Mouse (Mus musculus): ENCODE measurements around the gene Sgpl1. TPM values are rescaled to one million over a fixed set of nuclear protein-coding genes. Genes with fewer than 3 reads are reported as not detected.
"Not testable (repeated sequence)": the region's sequence is repeated elsewhere in the genome, so short reads cannot be mapped to it uniquely, and the experiment has no call there.

The Sgpl1 gene
- total RNA-seq, 2 experiments from 2014 or later: 21.5 to 26.4 TPM

DNA sequence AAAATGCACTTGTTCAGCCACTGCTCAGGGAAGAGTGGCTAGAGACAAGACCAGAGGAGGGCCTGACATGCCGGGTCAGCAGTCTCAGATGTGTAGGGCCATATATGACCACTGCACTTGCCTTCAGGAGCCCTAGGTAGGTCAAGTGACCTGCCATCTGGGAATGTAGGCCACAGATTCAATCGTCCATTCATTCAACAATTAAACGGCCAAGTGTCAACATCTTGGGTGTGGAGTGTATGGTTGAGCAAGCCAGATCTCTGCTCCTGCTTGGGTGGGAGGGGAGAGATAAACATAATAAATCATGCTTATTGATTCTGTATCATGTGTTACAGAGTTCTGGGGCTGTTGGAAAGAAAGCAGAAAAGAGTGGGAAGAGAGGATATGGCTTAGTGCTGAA, 11.1 kb upstream of the Sgpl1 start:
- intact Hi-C loops (cut with DNase I): no loop called here
- DNase-seq (ENCODE audit: low spot score in 2 of 2): no peak

DNA sequence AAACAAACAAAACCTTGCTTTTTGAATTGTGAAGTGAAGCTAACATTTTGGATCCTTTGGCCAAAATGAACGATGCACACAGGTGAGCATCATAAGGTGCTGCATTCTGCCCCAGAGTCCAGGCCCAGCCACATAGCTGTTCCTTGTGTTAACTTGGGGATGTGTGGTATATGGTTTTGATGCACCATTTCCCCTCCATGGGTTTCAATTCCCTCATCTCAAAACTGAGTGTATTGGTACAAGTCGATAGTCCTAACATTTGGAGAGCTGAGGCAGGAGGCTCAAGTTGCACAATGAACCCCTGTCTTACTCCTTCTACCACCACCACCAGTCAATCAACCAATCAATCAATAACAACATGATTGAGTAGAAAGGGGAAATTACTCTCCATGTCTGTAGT, 8.9 kb upstream of the Sgpl1 start:
- intact Hi-C loops (cut with DNase I): no loop called here
- no peak for DNase-seq (ENCODE audit: low spot score in 2 of 2)

DNA sequence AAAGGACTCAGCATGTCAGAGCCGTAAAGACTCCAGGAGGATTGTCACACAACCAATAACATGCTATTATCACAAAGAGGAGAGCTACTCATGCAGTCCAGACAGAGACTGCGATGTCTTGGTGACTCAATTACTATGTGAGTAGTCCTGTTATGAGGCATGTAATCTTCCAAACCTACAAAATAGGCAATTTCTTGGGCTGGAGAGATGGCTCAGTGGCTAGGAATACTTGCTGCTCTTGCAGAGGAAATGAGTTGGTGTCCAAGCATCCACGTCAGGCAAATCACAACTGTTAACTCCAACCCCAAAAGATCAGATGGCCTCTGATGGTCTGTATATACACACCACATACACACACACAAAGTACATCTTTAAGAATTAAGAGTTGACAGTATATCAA, 8.1 kb upstream of the Sgpl1 start:
- DNase-seq (ENCODE audit: low spot score in 2 of 2): no peak
- intact Hi-C loops (cut with DNase I): no loop called here

DNA sequence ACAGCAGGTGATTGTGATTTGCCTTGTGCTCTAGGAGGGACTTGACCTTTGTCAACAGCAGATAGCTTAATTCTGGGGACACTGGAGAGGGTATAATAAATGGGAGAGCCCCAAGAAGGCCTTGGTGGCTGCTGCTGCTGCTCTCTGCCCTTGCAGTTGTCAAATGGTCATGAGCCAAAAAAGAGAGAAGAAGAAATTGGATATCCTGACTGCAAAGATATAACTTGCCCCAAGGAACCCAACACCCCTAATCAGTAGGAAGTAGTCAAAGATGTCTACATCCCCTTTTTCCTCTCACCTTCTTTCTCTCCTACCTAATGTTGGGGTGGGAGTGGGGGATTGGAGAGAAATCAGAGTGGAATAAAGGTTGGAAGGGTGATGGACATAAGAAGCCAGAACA, 4.6 kb upstream of the Sgpl1 start:
- intact Hi-C loops (cut with DNase I): no loop called here

DNA sequence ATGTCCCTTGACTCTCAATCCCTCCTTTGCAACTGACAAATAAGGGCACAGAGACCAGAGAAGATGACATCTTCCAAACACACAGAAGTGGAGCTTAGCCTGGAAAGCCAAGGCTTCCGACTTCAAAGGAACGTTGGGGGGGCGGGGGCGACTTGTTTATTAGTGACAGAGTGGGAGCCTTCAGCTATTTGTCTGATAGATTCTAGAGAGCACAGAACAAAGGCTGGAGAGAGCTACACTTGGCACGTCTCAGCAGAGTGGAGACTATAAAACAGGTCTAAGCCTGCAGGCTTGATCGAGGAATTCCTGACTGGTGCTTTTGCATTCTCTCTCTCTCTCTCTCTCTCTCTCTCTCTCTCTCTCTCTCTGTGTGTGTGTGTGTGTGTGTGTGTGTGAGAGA, 3.1 kb upstream of the Sgpl1 start:
- DNase-seq (ENCODE audit: low spot score in 2 of 2): no peak

More for the DNA sequence above, 4.6 kb upstream of the Sgpl1 start:
- DNase-seq (ENCODE audit: low spot score in 2 of 2): no peak

DNA sequence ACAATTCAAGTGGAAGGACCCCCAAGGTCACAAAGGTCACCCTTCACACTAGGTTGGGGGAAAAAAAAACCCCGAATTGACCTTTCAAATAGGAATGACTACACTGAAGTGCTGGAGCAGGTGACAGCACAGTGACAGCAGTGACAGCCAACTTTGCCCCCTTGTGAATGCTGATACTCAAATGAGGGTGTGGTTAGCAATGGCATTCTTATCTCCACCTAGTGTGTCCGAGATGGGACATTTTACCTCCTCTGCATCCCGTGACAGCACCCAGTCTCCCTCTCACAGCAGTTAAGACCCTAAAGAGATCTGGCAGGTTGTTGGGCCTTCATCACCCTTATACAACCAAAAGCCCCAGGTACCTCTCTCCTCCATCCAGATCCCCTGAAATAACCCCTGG, 2.0 kb upstream of the Sgpl1 start:
- no peak for DNase-seq (ENCODE audit: low spot score in 2 of 2)
- intact Hi-C loops (cut with DNase I): no loop called here

More for the DNA sequence above, 3.1 kb upstream of the Sgpl1 start:
- intact Hi-C loops (cut with DNase I): no loop called here

DNA sequence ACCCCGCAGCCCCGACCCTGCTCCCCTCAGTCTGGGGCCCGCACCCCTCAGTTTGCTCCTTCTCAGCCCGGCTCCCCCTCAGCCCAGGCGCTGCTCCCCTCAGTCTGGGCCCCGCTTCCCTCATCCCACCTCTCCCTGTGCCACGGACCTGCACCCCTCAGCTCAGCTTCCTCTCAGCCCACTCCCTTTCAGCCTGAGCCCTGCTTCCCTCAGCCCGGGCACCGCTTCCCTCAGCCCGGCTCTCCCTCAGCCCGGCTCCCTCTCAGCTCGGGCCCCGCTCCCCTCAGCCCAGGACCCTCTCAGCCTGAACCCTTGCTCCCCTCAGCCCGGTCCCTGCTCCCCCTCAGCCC, 721 bp downstream of the Sgpl1 start:
- intact Hi-C loops (cut with DNase I): no loop called here

DNA sequence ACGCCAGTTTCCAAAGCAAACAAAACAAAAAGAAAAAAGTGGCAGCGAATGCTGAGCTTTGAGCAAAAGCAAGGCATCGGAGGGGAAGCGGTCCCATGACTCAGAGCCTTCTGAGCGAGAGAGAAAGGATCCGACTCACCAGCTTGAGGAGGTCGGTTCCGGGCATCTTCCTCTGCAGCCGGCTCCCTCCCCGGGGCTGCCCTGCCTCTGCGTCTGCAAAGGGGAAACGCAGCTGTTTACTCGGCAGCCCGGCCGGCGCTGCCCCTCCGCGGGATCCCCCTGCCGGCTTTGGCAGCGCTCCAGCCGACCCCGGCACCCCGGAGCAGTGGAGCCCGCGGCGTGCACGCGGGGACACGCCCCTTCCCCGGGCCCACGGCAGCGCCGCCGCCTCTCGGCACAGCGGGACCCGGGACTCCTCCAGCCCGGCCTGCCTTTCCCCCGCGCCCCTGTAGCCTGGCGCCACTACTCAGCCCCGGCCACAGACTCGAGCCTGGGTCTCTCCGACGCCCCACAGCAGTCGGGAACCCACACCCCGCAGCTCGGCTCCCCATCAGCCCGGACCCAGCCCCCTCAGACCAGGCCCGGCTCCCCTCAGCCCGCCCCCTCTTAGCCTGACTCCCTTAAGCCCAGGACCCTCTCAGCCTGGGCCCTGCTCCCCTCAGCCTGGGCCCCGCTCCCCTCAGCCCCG, 1.2 kb downstream of the Sgpl1 start:
- peak; percentile 38 to 44 for DNase-seq (ENCODE audit: low spot score in 2 of 2)
- intact Hi-C loops (cut with DNase I): no loop called here

More for the DNA sequence above, 721 bp downstream of the Sgpl1 start:
- DNase-seq (ENCODE audit: low spot score in 2 of 2): peak in 1 of 2 experiments; percentile 28

DNA sequence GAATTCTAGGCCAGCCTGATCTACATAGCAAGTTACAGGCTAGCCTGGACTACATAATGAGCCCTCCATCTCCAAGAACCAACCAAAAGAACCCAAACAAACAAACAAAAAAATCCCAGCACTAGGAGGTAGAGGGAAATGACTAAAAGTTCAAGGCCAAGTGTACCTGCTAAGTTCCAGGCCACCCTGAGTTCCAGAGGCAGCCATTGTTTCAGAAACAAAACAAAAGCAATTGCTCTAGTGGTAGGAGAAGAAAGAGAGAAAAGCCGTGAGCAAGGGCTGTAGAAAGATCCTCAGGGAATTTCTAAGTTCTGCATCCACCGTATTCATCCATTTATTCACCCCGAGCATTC, 1.8 kb downstream of the Sgpl1 start:
- intact Hi-C loops (cut with DNase I): no loop called here
- DNase-seq (ENCODE audit: low spot score in 2 of 2): no peak

DNA sequence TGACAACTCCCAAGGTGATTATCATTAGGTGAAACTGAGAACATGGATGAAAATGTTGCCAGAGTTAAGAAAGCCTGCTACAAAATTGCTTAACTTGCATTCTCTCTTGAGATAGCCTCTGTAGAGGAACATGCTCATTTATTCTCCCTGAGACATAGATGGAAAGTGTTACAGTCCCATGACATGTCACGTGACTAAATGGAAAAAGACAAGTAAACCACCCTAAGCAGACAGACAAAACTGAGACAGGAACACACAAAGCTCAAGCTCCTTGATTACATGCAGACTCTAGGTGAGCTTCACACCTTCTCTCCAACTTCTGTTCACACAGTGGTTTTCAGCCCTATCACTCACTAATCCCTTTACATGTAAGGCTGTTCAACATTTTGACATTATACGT, 4.2 kb downstream of the Sgpl1 start:
- DNase-seq (ENCODE audit: low spot score in 2 of 2): no peak
- intact Hi-C loops (cut with DNase I): no loop called here

DNA sequence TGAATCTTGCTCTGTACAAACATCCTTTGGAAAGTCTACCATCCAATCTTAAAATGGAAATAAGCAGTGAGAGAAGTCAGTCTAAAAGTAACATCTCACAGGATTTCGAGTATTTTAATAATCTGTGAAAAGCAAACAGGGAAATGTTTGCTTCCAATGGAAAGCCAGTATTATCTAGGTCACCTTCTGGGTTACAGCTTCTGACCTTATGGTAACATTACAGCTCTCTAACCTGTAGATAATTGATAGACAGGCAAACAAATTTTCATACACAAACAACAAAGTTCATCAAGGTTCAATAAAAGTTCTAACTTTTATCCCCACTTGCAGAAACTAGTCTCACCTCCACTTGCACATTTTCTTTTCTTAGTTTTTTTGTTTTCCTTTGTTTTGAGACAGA, 9.9 kb downstream of the Sgpl1 start:
- no peak for DNase-seq (ENCODE audit: low spot score in 2 of 2)
- intact Hi-C loops (cut with DNase I): no loop called here

DNA sequence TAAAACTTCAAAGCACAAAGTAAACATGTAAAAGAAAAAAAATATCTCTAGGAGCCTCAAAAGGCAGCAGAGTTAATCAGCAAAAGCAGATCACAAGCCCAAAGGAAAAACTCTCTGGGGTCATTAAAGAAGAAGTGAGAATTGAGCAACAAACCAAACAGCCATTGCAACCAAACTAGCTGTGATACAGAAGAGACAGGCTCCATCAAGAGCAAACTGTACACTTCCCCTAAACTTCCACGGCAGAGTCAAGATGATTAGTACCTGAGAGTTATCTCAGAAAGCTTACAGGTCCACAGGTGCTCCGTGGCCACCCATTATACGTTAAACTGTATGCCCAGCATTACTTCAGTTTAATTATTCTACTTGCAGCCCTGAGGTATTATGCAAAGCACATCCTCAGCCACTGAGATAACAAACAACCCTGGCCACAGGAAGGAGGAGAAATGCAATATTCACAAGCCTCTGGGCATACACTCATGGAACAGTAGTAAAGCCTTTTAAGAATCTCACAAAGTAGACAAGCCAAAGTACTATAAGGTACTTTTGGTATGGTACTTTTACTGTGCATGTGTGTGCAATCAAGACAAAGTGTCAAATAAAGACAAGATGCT, 12.2 kb downstream of the Sgpl1 start:
- intact Hi-C loops (cut with DNase I): no loop called here
- no peak for DNase-seq (ENCODE audit: low spot score in 2 of 2)

DNA sequence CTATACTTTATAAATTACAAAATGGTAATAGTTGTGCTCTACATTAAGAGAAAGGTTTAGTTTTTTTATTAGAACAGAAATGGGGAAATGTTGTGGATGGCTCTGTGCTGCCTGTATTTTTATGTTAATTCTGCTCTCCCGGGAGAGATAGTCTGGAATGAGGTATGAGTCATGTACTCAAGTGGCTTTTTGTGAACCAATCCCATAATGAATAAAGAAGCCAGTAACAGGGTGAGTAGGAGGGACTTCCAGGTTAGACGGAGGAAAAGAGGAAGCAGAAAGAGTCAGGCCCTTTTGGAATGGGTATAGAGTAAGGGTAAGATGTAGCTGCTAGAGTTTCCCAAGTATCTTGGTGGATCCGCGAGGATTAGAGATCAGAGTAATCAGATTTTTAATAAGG, 13.5 kb downstream of the Sgpl1 start:
- DNase-seq (ENCODE audit: low spot score in 2 of 2): no peak
- intact Hi-C loops (cut with DNase I): no loop called here

DNA sequence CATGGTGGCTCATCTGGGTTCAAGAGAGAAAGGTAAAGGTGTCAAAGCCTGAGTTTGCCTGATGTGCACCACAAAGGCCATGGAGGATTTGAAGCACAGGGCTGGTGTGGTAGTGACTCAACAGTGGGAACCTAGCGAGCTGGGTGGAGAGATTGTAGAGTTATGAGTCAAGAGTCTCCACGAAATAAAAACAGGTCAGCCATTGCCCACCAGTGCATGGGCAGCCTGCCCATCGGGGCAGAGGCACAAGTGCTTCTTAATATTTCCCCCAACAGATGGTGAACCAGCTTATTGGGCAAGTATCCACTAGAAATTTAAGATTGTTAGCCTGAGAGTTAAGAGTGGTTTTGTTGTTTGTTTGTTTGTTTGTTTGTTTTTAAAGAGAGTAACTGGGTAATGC, 16.5 kb downstream of the Sgpl1 start:
- intact Hi-C loops (cut with DNase I): no loop called here
- DNase-seq (ENCODE audit: low spot score in 2 of 2): no peak

DNA sequence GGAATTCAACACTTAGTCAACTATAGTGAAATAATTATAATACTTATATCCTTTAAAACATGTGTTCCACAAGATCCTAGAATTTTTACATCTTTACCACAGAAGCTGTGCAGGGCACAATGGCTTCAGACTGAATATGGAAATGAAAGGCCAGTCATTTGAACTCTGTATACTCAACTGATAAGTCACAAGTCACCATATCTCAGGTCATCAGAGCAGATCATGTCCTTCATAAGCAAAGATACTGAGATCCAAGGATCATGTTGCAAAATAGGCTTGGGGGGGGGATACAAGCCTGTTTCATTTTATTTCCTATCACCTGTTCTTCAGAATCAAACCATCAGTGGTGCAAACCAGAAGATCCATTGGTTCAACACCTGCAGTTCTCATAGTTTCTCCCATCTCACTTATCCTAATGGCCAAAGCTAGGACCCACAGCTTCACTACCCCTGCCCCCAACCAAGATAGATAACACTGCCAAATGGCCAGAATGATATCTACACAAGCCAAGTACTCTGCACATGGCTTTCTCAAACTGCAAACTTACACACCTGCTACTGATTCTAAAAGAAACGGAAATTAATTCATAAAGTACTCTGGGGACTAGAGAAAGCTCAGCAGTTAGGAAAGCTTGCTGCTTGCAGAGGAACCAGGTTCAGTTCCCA, 18.7 kb downstream of the Sgpl1 start:
- DNase-seq (ENCODE audit: low spot score in 2 of 2): no peak
- intact Hi-C loops (cut with DNase I): no loop called here

DNA sequence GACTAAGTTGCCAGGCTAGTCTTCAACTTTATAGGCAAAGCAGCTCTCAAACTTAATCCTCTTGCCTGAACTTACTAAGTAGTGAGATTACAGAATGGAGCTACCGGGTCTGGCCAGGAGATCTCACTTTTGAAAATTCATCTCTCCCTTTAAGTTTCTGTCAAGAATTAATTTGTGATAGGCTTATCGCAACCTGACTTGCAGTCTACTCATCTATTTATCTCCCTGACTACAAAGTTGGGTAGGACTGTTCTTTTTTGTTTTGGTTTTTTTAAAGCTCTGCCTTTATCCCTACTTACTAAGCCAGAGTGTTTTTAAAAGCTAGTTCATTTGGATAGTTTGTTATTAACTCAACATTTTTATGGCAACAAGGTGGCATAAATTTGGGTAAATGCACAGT, 23.0 kb downstream of the Sgpl1 start:
- DNase-seq (ENCODE audit: low spot score in 2 of 2): no peak
- intact Hi-C loops (cut with DNase I): no loop called here

DNA sequence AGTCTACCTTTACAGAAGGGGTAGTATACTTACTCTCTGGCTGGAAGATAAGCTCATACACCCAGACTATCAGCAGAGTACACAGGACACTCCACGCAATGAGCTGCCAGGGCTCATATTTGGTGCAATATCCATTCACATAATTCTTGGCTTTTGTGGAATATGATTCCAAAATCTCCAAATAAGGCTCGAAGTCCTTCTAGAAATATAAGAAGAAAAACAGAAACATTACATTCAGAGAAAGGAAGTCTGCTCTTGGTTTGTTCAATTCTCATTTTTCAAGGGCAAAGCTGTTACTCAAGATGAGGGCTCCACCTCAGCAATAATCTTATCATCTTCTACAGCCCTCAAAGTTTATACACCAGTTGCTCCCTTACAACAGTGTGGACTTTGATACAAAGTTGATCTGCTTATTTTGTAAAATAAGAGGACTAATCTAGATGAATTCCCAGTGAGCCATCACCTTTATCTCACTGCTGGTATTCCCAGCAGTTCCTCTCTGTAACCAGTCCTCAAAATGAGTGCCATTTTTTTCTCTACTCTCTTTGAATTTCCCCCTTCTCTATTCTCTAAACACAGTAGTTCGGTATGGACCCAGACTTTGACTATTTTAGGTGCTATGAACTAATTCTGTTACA, 24.1 kb downstream of the Sgpl1 start:
- intact Hi-C loops (cut with DNase I): no loop called here
- no peak for DNase-seq (ENCODE audit: low spot score in 2 of 2)

DNA sequence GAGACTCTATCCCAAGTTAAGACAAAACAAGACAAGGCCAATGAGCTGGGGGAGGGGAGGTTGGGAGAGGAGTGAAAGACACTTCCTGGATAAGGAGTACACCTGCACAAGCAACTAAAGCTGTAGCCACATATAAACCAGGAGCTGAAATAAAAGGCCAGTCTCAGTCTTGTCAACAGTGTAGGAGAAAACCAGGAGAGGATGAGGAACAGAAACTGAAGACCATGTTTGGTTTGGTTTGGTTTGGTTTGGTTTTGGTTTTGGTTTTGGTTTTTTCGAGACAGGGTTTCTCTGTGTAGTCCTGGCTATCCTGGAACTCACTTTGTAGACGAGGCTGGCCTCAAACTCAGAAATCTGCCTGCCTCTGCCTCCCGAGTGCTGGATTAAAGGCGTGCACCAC, 25.8 kb downstream of the Sgpl1 start:
- DNase-seq (ENCODE audit: low spot score in 2 of 2); intact Hi-C loops (cut with DNase I): not testable (repeated sequence)

DNA sequence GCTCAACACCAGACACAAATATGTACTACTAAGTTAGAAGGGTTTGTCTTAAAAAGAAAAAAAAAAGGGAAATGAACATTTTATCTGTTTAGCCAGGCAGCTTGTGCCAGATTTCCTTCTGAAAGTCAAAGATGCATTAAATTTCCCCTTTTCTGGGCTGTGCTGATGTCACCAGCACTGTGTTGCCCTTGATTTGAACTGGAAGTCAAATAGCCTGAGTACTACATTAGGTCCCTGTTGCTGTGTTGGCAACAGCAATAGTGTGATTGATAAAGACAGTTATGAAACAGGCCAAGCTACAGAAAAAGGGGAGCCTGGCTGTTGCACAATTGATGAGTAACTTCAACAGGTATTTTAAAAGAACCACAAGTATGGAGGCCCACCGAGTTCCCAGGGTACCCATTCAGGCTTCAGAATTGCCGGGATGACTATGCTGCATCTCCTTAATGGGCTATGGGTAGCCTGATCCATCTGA, 33.2 kb downstream of the Sgpl1 start:
- DNase-seq (ENCODE audit: low spot score in 2 of 2): no peak
- intact Hi-C loops (cut with DNase I): no loop called here

DNA sequence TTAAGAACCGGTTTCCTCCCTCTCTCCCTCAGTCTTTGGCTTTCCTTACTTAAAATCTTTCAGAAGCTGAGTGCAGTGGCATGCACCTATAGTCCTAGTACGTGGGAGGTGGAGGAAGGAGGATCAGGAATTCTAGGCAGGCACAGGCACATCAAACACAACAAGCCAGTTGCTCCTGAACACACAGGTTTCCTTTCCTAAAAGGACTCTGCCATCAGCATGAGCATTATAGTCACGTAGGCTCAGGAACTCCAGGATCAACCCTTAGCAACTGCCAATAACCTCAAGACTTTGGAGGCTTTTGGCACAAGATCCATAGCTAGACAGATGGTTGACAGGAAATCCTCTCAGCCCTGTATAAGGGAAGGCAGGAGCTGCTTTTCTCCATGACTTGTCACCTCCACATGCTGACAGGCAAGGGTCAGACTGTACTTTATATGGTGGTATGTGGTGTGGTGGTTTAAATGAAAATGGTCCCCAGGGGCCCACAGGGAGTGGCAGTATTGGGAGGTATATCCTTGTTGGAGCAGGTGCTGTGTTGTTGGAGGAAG, 43.9 kb downstream of the Sgpl1 start:
- no peak for DNase-seq (ENCODE audit: low spot score in 2 of 2)
- intact Hi-C loops (cut with DNase I): no loop called here

DNA sequence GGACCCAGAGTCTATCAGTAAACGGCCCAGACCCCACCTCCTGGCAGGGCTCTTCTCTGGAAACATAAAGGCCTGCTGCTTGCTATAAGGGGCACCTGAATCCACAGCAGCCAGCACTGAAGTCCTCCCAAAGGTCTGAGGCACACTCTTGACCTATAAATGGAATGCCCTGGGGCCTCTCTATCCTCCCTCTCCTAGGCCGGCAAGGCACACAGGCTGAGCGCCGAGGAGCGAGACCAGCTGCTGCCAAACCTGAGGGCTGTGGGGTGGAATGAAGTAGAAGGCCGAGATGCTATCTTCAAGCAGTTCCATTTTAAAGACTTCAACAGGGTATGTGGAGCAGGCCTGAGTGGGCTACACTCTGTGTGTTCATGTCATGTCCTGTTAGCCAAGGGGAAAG, 55.6 kb downstream of the Sgpl1 start:
- intact Hi-C loops (cut with DNase I): no loop called here
- no peak for DNase-seq (ENCODE audit: low spot score in 2 of 2)
